Mouse (Mus musculus) cerebellum, adult 2 months (tissue): ENCODE results near the gene Pex13. TPM values are rescaled to one million over a fixed set of nuclear protein-coding genes. Genes with fewer than 3 reads are reported as not detected.

Source experiments
- DNase-seq, 2 experiments: peaks; one replicate each; pipeline ENCODE4 v3.0.0; 2021
- H3K27ac ChIP-seq: fragments of 200-500 bp; 2 replicates; pipeline ENCODE4 v1.5.1; 2012; ENCODE audit warnings: low read length, control low read depth, inconsistent platforms; ENCODE audit not compliant: insufficient read depth
- H3K27me3 ChIP-seq: fragments of 200-500 bp; 2 replicates; pipeline ENCODE4 v1.6.1; 2012; ENCODE audit warnings: inconsistent platforms, mild to moderate bottlenecking, low read length, moderate library complexity; ENCODE audit not compliant: control insufficient read depth, insufficient read depth
- H3K4me1 ChIP-seq: fragments of 200-500 bp; 2 replicates; pipeline ENCODE4 v1.6.1; 2011; ENCODE audit warnings: low read length; ENCODE audit not compliant: control insufficient read depth, insufficient read depth
- H3K4me3 ChIP-seq: fragments of 200-500 bp; replicated peaks from 2 replicates; pipeline ENCODE3; 2011; ENCODE audit warnings: mild to moderate bottlenecking, low read depth, low read length, control low read depth; ENCODE audit not compliant: insufficient read depth
- CTCF ChIP-seq: fragments of 200-500 bp; IDR thresholded peaks from 2 replicates; pipeline ENCODE4 v1.5.1; 2011; ENCODE audit warnings: low read depth, mild to moderate bottlenecking, control low read depth, low read length, moderate library complexity, borderline replicate concordance; ENCODE audit not compliant: insufficient read depth
- POLR2A ChIP-seq: fragments of 200-500 bp; IDR thresholded peaks from 2 replicates; pipeline ENCODE4 v1.6.1; 2011; ENCODE audit warnings: low read length, control low read depth, borderline replicate concordance; ENCODE audit not compliant: insufficient read depth
- WGBS: fragments of 180-500 bp; shearing (Covaris S2); methylation state at CpG from one replicate; pipeline ENCODE4 v1.1.7; 2018; 5-methylcytosine and 5-hydroxymethylcytosine counted together
- polyA plus RNA-seq: library from polyadenylated mRNA; depleted of rRNA; stranded (reverse); fragments of >200 nt; gene quantifications from 2 replicates; pipeline ENCODE4 v1.2.3, GENCODE M21; 2012; rRNA removed

Pex13 gene
- 18.5 and 19.1 TPM in 2 replicates for polyA plus RNA-seq

DNA sequence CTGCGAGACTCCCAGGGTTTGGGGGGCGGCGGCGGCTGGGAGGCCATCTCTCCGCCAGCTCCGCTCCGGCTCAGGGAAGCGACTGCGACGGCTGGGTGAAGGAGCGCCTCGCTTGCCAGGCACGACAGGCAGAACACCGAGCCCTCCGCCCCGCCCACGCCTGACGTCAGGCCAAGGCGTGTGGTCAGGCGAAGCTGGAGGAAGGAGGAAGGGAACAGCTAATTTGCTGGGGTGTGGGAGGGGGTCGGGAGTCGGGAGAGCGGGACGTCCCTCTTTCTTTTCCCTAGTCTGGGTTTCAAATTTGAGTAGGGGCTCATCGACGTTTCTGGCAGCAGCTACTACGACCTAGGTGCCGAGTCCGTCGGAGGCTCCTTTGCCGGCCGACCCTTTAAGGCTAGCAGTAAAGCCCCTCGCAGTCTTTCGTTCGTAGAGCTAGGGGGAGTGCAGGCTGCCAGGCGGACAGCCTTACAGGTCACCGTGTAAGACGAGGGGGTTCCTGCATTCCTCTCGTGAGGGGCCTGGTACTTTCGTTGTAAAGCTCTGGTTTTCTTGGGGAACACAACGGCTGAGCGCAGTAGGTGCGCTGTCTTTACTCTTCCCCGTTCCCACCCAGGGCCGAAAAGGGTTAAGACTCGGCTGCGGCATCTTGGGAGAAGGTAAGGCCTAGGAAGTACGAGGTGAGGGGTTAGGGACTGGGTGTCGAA is at the start of gene Pex13:
Gene Pex13, minus strand, starts transcription at position 162 of the 704 bp plus-strand sequence.
- H3K27ac ChIP-seq = peak within 1 kb of the TSS; percentile 62
- peak; percentile 91 to 92 for DNase-seq
- TF ChIP-seq CTCF = no peak
- peak; percentile 73 for TF ChIP-seq POLR2A
- under 1% methylated on average over 49 of the region's 49 CpGs for WGBS
- H3K4me3 ChIP-seq = peak within 1 kb of the TSS; percentile 80
- peaks cover 2% of the 10 kb centered on the region; the same call in 1 of the 2 replicates for H3K4me1 ChIP-seq
- H3K27me3 ChIP-seq = no peaks in the 10 kb centered on the region

- no peak overlapping the region for H3K27ac ChIP-seq
- no peaks in the 10 kb centered on the region for H3K27me3 ChIP-seq
- no peaks in the 10 kb centered on the region for H3K4me1 ChIP-seq
- no peak for DNase-seq
- TF ChIP-seq CTCF (no peak), POLR2A (no peak)
- no peak overlapping the region for H3K4me3 ChIP-seq
- WGBS = 73% methylated on average over 3 of the region's 3 CpGs
Observed at GRCm38 (mm10) chr11:23712299-23712698, 46.5 kb upstream of the Pex13 start.

DNA sequence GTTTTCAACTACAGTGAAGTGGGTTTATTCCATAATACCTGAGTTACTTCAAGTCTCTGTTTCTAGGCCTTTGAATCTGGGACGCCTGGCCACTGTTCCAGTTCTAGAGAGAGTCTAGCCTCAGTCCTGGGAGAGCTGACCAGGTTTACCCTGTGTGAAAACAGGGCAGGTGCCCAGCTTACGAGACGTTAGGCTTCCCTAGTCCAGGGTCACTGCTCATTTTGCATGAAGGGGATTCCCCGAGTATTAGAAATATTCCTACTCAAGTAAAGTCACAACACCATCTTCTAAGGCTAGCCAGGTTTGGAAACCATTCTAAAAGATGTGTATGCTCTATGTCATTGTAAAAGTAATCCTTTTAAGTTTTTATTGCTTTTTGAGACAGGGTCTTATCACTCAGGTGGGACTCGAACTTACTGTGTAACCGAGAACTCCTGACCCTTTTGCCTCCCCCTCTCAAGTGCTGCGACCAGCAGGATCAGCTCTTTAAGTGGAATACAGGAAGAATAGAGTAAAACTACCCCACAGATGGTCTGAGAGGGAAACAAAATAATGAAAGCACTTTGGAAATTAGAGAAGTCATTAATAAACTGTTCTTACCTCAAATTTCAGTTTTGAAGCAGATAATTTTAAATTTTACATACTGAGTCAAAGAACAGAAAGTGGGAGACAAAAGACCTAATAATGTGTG is 39.0 kb upstream of the Pex13 start:
- 91% methylated on average over 7 of the region's 7 CpGs for WGBS
- H3K4me3 ChIP-seq = no peak overlapping the region

GRCm38 (mm10) chr11:23701831-23702230 is 36.1 kb upstream of the Pex13 start:
- WGBS = 96% methylated on average over 3 of the region's 3 CpGs
- TF ChIP-seq CTCF (no peak), POLR2A (no peak)
- no peak overlapping the region for H3K27ac ChIP-seq
- no peak overlapping the region for H3K4me3 ChIP-seq
- DNase-seq = no peak
- H3K27me3 ChIP-seq = no peaks in the 10 kb centered on the region
- H3K4me1 ChIP-seq = no peaks in the 10 kb centered on the region

More for the DNA sequence above, 39.0 kb upstream of the Pex13 start:
- no peak for TF ChIP-seq POLR2A
- no peak for TF ChIP-seq CTCF
- no peaks in the 10 kb centered on the region for H3K27me3 ChIP-seq
- no peaks in the 10 kb centered on the region for H3K4me1 ChIP-seq
- DNase-seq = no peak
- H3K27ac ChIP-seq = no peak overlapping the region

- Histone ChIP-seq H3K4me1 (no peaks in the 10 kb centered on the region), H3K27ac (no peak overlapping the region), H3K27me3 (no peaks in the 10 kb centered on the region), H3K4me3 (no peak overlapping the region)
- 66% methylated on average over 3 of the region's 3 CpGs for WGBS
- no peak for TF ChIP-seq CTCF
- no peak for DNase-seq
Observed at GRCm38 (mm10) chr11:23699414-23700095, 33.8 kb upstream of the Pex13 start.

GRCm38 (mm10) chr11:23698526-23698925 is 32.8 kb upstream of the Pex13 start:
- DNase-seq = no peak
- H3K4me1 ChIP-seq = no peaks in the 10 kb centered on the region
- H3K27me3 ChIP-seq = no peaks in the 10 kb centered on the region
- no peak overlapping the region for H3K27ac ChIP-seq
- TF ChIP-seq CTCF (no peak), POLR2A (no peak)
- no peak overlapping the region for H3K4me3 ChIP-seq
- WGBS = 63% methylated on average over 2 of the region's 2 CpGs

GRCm38 (mm10) chr11:23695847-23696246 is 30.1 kb upstream of the Pex13 start:
- no peak overlapping the region for H3K4me3 ChIP-seq
- DNase-seq = no peak
- H3K4me1 ChIP-seq = no peaks in the 10 kb centered on the region
- TF ChIP-seq CTCF (no peak), POLR2A (no peak)
- H3K27ac ChIP-seq = no peak overlapping the region
- no peaks in the 10 kb centered on the region for H3K27me3 ChIP-seq
